Mouse (Mus musculus): ENCODE results near the gene Sh2b1.
"Not testable (repeated sequence)": the region's sequence is repeated elsewhere in the genome, so short reads cannot be mapped to it uniquely, and the experiment has no call there.

Sh2b1 gene

DNA sequence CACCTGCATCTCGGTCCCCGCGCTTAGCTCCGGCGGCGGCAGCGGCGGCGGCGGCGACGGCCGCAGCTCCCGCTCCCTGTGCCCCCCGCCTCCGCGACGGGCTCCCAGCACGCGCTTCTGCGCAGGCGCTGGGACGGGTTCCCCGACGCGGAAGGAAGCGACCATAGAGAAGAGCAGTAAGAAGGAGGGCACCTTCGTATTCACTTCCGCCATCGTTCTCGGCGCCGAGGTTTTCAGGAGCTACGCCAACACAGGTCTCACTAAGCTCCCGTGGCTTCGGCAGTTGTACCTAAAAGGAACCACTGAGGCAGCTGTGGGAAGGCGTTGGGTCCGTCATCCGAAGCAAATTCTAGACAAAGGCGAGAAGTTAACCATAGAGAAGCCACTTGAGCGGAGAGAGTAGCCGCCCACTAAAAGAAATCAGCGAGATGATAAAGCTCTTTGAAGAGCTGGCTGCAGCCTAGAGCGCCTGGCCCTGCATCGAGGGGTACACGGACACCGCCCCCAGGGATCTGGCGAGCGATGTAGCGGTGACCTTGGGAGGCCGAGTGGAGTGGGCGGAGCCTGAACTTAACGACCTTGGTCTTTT lies at the start of gene Sh2b1:
Gene Sh2b1 (minus strand): TSS at position 432 of the 589 bp plus-strand sequence.
- peak; percentile 71 for DNase-seq (ENCODE audit: low read depth, low spot score)

DNA sequence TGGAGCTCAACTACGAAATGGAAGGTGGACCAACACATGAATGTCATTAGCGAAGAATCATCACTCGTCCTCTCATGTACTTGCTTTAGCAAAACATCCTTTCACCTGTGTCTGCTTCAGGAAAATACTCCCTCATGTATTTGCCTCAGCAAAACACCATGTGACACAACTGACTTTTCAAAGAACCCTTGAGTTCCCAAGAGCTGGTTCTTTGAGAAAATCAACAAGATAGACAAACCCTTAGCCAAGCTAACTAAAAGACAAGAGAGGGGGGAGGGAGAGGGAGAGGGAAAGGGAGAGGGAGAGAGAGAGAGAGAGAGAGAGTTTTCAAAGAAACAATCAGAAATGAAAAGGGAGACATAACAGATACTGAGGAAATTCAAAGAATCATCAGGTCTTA lies 48.1 kb upstream of the Sh2b1 start:
- DNase-seq (ENCODE audit: low read depth, low spot score): no peak

DNA sequence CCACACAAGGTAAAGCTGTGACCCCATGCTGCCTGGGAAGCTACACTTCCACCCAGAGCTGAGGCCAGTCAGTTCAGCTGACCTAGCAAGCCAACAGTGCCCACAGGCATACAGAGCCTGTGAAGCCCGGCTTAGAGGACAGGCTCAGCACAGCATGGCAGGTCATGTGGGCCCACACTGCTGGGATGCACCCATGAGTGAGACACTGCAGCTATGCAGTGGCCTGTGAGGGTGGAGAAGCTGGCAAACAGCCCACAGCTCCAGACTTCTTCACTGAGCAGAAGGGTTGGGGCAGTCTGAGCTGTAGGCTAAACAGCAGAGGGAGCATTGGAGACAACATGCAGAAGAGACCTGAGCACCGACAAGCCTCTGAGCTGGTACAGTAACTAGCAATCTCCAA lies 44.3 kb upstream of the Sh2b1 start:
- no peak for DNase-seq (ENCODE audit: low read depth, low spot score)

DNA sequence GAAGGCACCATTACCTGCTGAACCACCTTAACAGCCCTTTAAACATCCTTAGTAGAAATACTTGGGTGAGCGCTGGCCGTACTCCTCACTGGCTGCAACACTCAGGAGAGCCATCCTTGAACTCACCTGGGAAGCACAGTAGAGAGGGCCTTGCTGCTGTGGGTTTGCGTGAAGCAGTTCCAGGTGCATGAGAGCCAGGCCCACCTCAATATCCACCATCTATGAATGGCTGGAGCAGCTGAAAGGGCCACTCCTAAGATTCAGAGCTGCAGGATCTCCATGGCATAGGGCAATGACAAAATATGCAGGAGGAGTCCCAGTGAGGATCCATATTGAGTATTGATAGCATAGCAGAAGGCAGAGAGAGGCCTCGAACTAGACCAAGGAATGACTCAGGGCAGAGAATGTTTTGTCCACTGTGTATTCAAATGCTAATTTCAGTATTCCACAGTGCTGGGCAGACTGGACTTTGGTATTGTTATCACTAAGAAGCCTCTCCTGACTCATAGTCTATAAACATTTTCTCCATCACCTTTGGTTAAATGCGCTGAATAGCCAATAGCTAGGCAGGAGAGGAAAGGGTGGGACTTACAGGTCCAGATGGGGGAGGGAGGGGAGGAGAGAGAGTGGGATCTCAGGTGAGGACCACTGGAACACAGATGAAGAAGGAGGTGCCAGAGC lies 43.2 kb upstream of the Sh2b1 start:
- DNase-seq (ENCODE audit: low read depth, low spot score): no peak

DNA sequence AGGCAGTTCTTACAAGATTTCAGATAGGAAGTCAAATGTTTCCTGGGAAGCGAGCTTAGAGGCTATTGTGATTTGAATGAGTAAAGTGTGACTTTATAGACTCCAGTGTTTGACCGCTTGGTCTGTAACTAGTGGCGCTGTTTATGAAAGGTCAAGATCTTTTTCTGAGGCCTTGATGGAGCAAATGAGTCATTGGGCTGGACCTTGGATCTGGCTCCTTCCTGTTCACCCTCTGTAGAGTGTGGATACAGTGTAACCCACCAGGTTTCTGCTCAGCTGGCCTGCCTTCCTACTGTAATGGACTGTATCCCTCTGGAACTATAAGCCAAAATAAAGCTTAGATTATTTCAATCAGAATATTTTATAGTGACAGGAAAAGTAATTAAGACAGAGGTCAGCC lies 36.1 kb upstream of the Sh2b1 start:
- DNase-seq (ENCODE audit: low read depth, low spot score): no peak

DNA sequence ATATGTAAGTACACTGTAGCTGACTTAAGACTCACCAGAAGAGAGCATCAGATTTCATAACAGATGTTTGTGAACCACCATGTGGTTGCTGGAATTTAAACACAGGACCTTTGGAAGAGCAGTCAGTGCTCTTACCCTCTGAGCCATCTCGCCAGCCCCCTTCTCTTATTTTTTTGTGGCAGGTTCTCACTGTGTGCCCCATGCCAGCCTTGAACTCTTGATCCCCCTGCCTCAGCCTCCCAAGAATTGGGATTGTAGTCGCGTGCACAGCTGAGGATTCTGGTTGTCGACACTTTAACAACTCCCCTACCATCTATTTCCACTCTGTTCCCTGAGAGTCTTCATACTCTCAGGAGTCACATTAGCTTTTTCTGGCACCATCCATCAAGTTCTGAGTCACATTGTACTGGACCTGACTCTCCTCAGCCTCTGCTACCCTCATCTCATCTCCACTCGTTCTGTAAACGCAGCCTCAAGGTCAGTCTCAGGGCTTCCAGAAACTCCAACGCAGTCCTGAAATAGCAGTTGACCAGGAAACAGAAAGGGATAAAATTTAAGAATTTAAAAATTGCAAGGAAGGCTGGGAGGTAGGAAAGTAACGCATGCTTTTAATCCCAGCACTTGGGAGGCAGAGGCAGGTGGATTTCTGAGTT lies 32.0 kb upstream of the Sh2b1 start:
- no peak for DNase-seq (ENCODE audit: low read depth, low spot score)

DNA sequence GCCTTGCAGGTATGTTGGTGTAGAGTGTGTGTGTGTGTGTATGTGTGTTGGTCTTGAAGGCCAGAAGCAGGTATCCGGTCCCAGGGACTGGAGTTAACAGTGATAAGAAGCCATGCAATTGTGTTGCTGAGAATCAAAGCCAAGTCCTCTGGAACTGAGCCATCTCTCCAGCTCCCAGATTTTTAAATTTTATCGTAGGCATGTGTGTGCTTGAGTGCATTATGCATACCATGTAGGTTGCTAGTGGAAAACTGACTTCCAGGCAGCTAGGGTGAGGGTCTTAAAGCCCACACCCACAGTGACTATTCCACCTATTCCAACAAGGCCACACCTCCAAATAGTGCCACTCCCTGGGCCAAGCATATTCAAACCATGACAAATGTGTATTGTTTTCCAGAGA lies 29.7 kb upstream of the Sh2b1 start:
- no peak for DNase-seq (ENCODE audit: low read depth, low spot score)

DNA sequence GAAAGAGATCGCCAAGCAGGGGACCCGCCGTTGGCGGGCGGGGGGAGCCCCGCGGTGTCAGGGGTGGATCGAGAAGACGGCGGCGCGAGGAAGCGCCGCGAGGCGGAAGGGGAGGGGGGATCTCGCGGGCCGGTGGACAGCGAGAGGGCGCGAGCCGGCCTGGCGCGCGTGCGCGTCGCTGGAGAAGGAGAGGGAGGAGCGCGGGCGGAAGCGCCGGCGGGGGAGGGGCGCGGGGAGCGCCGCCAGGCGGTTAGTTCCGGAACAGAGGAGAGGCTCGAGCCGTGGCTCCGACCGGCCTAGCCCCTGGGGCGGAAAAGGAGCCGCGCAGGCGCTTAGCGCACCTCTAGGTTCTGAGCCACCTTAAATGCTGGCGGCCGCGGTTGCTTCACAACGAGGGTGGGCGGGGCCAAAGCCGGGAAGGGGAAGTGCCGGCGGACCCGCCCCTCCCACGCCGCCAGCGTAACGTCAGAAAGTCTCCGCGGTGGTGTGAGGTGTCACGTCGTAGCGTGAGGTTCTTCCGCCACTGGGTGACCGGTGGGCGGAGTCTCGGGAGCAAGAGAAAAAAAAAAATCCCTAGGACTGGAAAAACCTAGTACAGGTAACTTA lies 28.2 kb upstream of the Sh2b1 start, which contains the start of gene Atxn2l:
Gene Atxn2l (minus strand): TSS at position 165 of the 606 bp plus-strand sequence.
- DNase-seq (ENCODE audit: low read depth, low spot score): peak; percentile 92

DNA sequence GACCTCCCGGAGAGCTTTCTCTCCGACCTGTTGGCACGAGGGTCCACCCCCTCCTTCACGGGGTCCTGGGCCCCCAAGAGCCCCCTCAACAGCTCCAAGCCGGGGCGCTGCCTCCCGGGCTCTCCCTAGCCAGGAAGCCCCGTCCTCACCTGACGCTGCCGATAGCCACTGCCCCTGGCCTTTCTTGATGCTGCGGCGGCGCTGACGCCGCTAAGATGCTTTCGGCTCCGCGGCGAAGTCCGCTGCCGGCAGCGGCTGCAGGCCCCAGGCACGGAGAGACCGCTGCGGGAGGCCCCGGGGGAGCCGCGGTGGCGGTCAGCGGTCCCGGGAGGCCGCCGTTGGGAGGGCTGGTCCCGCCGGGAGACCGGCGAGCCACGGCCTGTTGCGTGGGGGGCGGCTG lies 27.5 kb upstream of the Sh2b1 start:
- peak; percentile 37 for DNase-seq (ENCODE audit: low read depth, low spot score)

DNA sequence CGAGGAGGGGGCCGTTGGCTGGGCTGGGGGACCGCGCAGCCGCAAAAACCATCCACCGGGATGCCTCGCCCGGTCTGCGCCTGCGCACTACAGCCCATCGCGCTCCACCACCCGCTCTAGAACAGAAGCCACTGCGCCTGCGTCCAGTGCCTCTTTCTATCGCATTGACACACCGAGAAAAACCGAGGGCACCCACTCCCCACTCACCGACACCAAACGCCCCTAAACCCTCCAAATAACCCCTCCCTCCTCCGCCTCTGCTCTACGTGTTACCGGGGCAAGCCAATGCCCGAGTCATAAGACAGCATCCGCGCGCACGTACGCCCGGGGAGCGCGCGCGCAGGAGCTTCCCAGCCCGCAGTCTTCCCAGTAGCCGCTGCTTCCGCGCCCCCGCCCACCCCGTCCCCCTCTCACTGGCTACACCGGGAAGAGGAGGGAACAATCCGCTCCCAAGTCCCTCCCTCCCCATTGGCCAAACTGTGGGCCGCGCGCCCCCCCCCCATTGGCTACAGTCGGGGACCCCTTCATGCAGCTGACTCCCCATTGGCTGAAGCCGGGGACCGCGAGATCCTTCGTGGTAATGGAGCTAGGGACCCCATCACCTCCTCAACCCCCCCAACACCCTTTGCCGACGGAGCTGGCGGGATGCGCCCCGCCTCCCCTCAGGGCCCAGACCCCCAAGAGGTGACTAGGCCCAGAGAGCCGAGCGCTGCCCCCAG lies 27.0 kb upstream of the Sh2b1 start:
- DNase-seq (ENCODE audit: low read depth, low spot score): peak; percentile 86

DNA sequence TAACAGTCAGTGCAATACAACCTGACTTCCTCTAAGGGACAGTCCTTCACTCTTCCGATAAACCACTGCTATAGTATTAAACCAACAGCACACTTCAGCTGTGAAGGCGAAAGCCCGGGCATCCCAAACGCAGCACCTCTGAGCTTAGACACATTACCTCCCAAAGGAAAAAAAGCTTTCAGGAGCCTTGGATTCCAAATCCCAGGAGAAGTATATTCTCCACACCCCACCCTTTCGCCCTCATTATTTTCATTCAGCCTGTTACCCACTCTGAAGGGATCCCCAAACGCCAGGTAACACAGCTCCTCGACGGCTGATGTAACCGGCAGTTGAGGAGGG lies 26.4 kb upstream of the Sh2b1 start:
- DNase-seq (ENCODE audit: low read depth, low spot score): no peak

DNA sequence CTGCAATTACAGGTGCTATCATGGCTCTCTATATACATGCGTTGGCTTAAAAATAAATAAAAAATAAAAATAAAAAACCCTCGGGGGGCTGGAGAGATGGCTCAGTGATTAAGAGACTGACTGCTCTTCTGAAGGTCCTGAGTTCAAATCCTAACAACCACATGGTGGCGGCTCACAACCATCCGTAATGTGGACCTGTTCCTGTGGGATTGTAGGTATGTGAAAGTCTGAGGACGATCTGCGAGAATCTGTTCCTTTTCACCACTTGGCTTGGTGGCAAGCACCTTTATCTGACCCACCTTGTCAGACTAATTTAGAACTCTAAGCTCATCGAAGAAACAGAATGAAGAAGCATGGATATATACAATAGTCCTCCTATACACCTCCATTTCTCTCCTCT lies 24.2 kb upstream of the Sh2b1 start:
- no peak for DNase-seq (ENCODE audit: low read depth, low spot score)

DNA sequence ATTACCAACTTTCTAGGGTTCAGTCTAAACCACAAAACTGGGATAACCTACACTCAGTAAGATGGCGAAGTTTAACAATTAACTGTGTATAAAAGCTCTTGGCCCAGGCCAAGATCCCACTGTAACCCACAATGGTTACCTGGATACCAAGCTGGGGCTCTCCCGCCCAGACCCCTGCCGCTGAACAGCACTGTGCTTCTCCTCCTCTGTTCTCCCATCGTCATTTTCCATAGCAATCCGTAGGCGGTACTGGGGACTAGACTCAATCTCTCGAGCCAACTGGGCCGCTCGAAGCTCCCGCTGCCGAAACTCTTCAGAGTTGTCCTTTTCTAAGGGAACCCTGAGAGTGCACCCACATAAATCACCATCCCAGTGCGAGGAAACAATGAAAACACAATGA lies 22.7 kb upstream of the Sh2b1 start:
- no peak for DNase-seq (ENCODE audit: low read depth, low spot score)

DNA sequence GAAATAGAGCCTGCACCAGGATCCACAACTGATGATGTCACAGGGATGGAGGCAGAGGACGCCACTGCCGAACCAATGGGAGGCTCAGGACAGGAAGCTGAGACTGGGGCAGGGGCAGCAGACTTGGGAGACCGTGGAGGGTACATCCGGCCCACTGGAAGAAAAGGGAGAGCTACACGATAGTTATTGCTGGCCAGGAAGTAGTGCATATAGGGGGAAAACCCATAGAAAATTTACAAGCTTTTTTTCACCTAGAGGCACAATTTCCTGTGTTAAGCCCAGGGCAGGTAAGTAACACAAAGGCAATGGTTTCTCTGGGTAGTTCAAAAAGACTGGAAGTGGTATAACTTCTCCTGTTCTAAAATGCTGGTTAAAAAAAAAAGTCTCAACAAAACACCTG lies 21.3 kb upstream of the Sh2b1 start:
- no peak for DNase-seq (ENCODE audit: low read depth, low spot score)

DNA sequence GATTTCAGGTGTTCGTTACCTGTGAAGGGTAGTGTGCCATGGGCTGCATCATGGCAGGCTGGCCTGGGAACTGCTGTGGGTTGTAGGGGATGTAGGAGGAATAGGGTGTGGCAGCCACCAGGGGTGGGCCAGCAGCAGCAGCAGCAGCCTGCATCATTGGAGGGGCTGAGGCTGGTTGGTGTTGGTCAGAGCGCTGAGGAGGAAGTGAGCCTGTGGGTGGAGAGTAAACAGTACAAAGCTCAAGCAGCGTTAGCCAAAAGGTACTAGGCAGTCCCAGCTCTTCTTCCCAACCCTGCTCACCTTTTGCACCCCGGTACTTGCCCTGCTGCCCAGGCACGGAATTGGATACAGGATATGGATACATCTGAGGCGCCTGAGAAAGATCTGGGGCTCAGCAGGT lies 18.9 kb upstream of the Sh2b1 start:
- no peak for DNase-seq (ENCODE audit: low read depth, low spot score)

DNA sequence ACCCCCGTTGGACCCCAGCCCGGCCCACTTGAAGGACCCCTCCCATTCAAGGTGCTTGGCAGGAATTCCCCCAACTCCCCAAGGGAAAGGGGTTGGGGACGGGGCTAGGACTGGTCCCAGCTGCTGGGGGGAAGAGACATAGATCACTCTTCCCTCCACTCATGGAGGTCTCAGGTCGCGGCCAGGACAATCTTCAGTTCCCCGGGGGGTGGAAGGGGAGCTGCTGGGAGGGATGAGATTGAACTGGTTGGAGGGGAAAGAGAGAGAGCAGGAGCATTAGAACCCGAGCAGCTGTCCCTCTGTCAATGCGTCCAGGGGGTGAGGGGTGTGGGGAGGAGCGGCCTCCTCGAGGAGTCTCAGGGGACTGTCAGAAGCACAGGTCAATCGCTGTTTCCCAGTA lies 16.7 kb upstream of the Sh2b1 start:
- DNase-seq (ENCODE audit: low read depth, low spot score): no peak

DNA sequence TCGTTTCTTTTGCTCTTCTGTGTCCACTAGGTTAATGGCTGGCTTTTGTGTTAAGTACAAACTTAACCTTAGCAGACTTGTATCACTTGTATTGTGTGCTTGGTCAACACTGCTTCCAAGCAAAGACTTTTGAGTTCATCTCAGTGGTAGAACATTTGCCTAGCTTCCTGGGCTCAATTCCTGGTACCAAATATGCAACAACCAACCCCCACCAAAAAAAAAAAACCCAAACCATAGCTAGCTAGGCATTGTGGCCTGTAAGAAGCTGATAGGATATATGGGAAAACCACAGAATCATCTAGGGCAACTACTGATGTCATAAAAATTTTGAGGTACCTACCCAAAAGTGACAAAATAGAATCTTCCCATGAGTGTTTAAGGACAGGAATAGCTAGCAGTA lies 15.8 kb upstream of the Sh2b1 start:
- no peak for DNase-seq (ENCODE audit: low read depth, low spot score)

DNA sequence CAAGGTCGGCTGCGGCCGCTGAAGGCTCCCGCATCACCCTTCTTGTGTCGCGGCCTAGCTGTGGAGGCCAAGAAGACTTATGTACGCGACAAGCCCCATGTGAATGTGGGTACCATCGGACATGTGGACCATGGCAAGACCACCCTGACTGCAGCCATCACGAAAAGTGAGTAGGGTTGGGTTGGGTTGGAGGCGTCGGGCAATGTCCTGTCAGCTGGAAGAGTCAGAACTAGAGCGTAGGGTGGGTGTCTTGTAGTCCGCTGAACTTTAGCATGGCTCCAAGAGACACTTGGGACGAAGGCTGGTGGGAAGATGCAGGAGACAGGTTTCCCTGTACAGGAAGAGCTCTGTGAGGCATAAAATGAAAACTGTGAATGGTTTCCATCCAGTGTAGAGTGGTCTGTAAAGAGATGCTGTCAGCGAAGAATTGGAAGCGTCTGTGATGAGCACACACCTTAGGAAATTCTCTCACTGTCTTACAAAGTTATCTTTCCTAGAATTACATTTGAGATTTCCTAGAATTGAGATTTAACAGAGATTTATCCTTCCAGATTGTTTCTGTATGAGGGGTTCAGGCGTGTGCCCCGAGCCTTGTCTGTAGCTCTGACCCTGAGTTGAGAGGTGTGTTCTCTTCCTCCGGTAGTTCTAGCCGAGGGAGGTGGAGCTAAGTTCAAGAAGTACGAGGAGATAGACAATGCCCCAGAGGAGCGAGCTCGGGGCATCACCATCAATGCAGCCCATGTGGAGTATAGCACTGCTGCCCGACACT lies 12.6 kb upstream of the Sh2b1 start:
- not testable (repeated sequence) for DNase-seq (ENCODE audit: low read depth, low spot score)

DNA sequence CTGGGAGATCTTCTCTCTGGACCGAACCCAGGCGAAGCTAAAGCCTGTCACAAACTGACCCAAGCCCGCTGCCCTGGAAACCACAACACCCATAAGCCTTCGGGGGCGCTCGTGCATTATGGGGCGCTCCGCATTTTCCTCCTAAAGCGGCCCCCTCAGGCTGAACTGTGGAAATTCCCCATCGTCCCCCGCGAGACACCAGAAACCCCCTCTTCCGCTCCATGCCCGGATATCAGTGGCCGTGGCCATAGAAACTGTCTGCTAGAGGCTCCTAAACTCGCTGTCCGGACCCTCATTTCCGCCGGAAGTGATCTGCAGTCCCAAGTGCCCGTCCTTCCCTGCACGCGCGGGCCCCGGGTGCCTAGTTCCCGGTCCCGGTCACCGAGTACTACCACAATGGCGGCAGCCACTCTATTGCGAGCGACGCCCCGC lies 11.8 kb upstream of the Sh2b1 start, which contains the start of gene Tufm:
Gene Tufm (plus strand): TSS at position 310 of the 432 bp plus-strand sequence.
- DNase-seq (ENCODE audit: low read depth, low spot score): peak; percentile 56

DNA sequence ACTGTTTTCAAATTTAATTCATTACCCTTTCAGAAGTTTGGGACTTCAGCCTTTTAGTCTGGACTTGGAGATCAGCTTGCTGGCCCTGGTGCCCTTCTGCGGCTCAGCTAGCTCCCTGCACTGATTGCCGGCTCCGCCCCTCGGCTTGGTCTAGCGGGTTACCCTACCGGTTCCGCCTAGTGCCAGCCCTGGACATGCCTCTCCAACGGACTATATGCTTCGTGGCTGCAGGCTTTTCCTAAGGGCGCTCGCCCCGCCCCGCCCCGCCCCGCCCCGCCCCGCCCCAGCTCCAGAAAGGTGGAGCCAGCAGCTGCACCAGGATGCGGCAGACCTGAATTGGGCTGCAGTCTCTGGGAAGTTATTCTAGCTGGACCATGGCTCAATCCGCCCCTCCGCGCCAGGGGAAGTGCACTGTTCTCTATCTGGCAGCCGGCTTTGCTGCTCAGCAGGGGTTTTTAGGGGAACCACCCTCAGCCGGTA lies 7.2 kb upstream of the Sh2b1 start:
- DNase-seq (ENCODE audit: low read depth, low spot score): peak; percentile 52

DNA sequence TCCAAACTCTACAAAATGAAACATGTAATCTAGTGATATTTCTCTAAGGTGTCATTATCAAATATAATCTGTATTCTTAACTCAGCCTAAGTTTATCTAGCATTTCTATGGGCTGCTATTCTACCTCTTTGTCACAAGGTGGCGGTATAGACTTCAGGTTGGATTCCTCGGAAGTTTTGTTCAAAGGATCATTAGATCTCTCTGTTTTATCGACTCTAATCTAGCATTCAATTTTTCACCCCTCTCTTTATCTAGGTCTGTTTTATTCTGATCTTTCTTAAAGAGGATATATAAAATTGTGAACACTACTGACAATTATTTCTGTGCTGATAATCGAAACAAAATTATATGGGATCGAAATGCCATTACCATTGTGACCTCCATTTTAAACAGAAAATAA lies 6.5 kb upstream of the Sh2b1 start:
- no peak for DNase-seq (ENCODE audit: low read depth, low spot score)
